Mouse (Mus musculus) heart, embryonic 11.5 days (tissue): ENCODE measurements around the gene Aip. TPM values are rescaled to one million over a fixed set of nuclear protein-coding genes. Genes with fewer than 3 reads are reported as not detected.
"Not testable (repeated sequence)": the region's sequence is repeated elsewhere in the genome, so short reads cannot be mapped to it uniquely, and the experiment has no call there.

Experiments
- ATAC-seq: fragments of 200-750 bp; cut with Nextera tagmentation; replicated peaks from 2 replicates; pipeline ENCODE4 v1.8.0; 2017; ENCODE audit warnings: moderate library complexity; ENCODE audit not compliant: insufficient number of reproducible peaks, low FRiP score, low TSS enrichment
- H3K27ac ChIP-seq: fragments of 300-500 bp; sonication (generic); 2 replicates; pipeline ENCODE4 v1.5.1; 2014; ENCODE audit warnings: mild to moderate bottlenecking, low read depth, low read length
- H3K27me3 ChIP-seq: fragments of 300-500 bp; sonication (generic); 2 replicates; pipeline ENCODE4 v1.6.1; 2014; ENCODE audit warnings: mild to moderate bottlenecking, low read length, mixed read lengths; ENCODE audit not compliant: control insufficient read depth, insufficient read depth
- H3K36me3 ChIP-seq: fragments of 300-500 bp; sonication (generic); 2 replicates; pipeline ENCODE4 v1.6.1; 2014; ENCODE audit warnings: mild to moderate bottlenecking, low read length, moderate library complexity, mixed read lengths; ENCODE audit not compliant: control insufficient read depth, insufficient read depth
- H3K4me1 ChIP-seq: fragments of 300-500 bp; sonication (generic); 2 replicates; pipeline ENCODE4 v1.6.1; 2014; ENCODE audit warnings: low read length; ENCODE audit not compliant: control insufficient read depth, insufficient read depth
- H3K4me2 ChIP-seq: fragments of 300-500 bp; sonication (generic); 2 replicates; pipeline ENCODE4 v1.6.1; 2014; ENCODE audit warnings: mild to moderate bottlenecking, moderate library complexity
- H3K4me3 ChIP-seq: fragments of 300-500 bp; sonication (generic); 2 replicates; pipeline ENCODE4 v1.5.1; 2014; ENCODE audit warnings: low read depth, low read length
- H3K9ac ChIP-seq: fragments of 300-500 bp; sonication (generic); 2 replicates; pipeline ENCODE4 v1.6.1; 2014; ENCODE audit warnings: mild to moderate bottlenecking, low read depth, low read length, moderate library complexity
- H3K9me3 ChIP-seq: fragments of 300-500 bp; sonication (generic); replicated peaks from 2 replicates; pipeline ENCODE4 v1.6.1; 2016; ENCODE audit warnings: low read length; ENCODE audit not compliant: control insufficient read depth
- WGBS: fragments of 180-500 bp; shearing (Covaris S2); extraction: QIAGEN DNeasy Blood & Tissue Kit; methylation state at CpG from one replicate; pipeline ENCODE4 v1.1.7; 2014; ENCODE audit not compliant: insufficient replicate concordance; 5-methylcytosine and 5-hydroxymethylcytosine counted together
- polyA plus RNA-seq: library from polyadenylated mRNA; unstranded; fragments of >200 nt; fragmentation: Nextera tagmentation; extraction: Ambion mirVana; gene quantifications from 2 replicates; pipeline ENCODE4 v1.2.1, GENCODE M21; 2014

Aip gene
- polyA plus RNA-seq, 1 experiment from 2014 or later: 91.4 TPM

DNA sequence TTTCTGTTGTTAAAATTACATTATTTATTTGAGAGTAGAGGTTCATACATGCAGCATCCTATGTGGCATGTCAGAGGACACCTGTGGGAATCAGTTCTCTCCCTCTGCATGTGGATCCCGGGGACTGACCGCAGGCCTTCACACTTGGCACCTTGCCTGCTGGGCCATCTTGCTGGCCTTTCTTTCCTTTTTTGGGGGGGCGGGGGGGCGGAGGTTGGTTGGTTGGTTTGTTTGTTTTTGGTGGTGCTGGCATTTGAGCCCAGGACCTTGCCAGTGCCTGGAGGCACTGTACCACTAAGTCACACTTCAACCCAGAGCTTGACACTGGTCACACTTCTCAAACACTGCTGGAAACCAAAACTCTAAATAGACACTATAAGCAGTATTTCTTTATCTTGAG lies 8.7 kb upstream of the Aip start:
- no peak for ATAC-seq
- WGBS: 79% methylated on average over 4 of the region's 4 CpGs
- Histone ChIP-seq H3K9me3 (no peaks in the 10 kb centered on the region), H3K27ac (no peak overlapping the region), H3K36me3 (peaks cover 10% of the 10 kb centered on the region), H3K27me3 (no peaks in the 10 kb centered on the region), H3K4me3 (no peak overlapping the region), H3K4me2 (no peak overlapping the region), H3K4me1 (peaks cover 5% of the 10 kb centered on the region; the same call in 1 of the 2 replicates), H3K9ac (no peak overlapping the region)

DNA sequence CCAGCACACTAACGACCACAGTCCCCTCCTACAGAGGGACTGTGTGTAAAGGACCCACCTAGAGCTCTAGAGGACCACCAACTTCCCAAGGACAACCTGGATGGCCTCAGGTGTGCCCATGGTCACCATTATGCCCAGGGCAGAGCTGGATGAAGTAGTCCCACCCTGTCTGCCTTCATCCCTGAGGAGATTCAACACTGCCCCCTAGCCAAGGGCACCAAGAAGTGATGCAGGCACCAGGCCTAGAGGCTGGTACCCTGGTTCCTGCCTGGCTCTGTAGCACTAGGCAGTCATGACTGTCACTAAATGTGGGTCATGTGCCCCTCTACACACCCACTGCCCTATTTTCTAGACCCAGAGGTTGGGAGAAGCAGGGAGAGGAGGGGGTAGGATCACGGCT lies 6.1 kb upstream of the Aip start:
- Histone ChIP-seq H3K9ac (no peak overlapping the region), H3K4me2 (no peak overlapping the region), H3K36me3 (peaks cover 13% of the 10 kb centered on the region), H3K9me3 (no peaks in the 10 kb centered on the region), H3K4me1 (peaks cover 11% of the 10 kb centered on the region), H3K4me3 (no peak overlapping the region), H3K27me3 (no peaks in the 10 kb centered on the region), H3K27ac (no peak overlapping the region)
- WGBS: 80% methylated on average over 2 of the region's 2 CpGs
- ATAC-seq: no peak

DNA sequence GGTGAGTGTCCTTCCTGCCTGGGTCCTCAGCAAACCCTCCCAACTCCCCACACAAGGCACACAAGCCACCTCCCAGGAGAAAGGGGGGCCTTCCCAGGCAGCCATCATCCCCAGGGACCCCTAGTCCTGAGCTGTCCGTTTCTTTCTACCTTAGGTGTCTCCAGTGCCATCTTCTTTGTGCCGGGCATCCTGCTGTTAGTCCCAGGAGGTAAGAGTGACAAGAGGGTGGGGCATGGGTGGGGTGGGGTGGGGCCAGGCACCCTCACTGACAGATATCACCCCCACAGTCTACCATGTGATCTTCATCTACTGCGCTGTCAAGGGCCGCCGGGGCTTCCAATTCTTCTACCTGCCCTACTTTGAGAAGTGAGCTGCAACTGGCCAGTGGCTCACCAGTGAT lies 5.4 kb upstream of the Aip start:
- no peak for ATAC-seq
- H3K27me3 ChIP-seq: no peaks in the 10 kb centered on the region
- 80% methylated on average over 5 of the region's 5 CpGs for WGBS
- no peak overlapping the region for H3K4me3 ChIP-seq
- no peak overlapping the region for H3K9ac ChIP-seq
- peaks cover 15% of the 10 kb centered on the region for H3K4me1 ChIP-seq
- peaks cover 13% of the 10 kb centered on the region for H3K36me3 ChIP-seq
- H3K27ac ChIP-seq: no peak overlapping the region
- no peaks in the 10 kb centered on the region for H3K9me3 ChIP-seq
- peak overlapping the region; percentile 31 for H3K4me2 ChIP-seq

DNA sequence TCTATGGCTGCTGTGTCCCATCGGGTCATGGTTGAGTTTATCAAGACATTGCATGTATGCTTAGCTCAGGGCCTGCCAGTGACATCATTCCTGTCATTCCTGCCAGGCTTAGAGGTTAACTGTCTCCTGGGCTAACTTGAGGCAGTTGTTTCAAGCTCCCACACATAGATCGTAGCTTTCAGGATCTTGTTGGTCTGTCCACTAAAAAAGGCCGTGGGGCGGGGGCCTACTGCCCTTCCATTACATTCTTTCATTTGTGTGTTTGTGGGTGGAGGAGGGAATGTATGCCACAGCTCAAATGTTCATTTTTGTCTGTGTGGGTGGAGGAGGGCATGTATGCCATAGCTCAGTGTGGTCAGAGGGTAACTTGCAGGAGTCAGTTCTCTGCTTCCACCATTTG lies 4.4 kb upstream of the Aip start:
- no peak overlapping the region for H3K4me2 ChIP-seq
- WGBS: 74% methylated on average over 4 of the region's 4 CpGs
- H3K27me3 ChIP-seq: no peaks in the 10 kb centered on the region
- no peak overlapping the region; the same call in 1 of the 2 replicates for H3K27ac ChIP-seq
- H3K9me3 ChIP-seq: no peaks in the 10 kb centered on the region
- no peak overlapping the region for H3K4me3 ChIP-seq
- H3K9ac ChIP-seq: no peak overlapping the region
- ATAC-seq: no peak
- peaks cover 16% of the 10 kb centered on the region for H3K4me1 ChIP-seq
- peaks cover 13% of the 10 kb centered on the region for H3K36me3 ChIP-seq

DNA sequence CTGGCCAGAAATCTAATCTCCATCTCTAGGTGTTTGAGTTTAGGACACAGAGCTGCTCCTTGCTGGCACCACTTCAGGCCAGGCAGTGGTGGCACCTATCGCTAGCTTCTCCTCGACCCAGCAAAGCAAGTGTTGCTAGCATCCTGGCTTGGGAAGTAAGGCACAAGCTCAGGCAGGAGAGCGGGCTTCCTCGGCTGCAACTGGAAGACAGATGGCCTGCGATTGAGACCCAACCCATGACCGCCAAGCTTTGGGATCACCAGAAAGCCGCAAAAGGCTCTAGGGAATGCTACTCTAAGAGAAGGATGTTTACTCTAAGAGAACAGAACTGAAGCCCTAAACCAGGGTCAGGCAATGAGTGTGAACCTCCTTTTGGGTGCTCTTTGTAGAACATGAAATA lies 3.8 kb upstream of the Aip start:
- no peak overlapping the region for H3K9ac ChIP-seq
- H3K27me3 ChIP-seq: no peaks in the 10 kb centered on the region
- no peak overlapping the region for H3K4me2 ChIP-seq
- peaks cover 13% of the 10 kb centered on the region for H3K36me3 ChIP-seq
- ATAC-seq: no peak
- H3K9me3 ChIP-seq: no peaks in the 10 kb centered on the region
- peaks cover 18% of the 10 kb centered on the region for H3K4me1 ChIP-seq
- WGBS: 94% methylated on average over 7 of the region's 7 CpGs
- H3K27ac ChIP-seq: no peak overlapping the region
- no peak overlapping the region for H3K4me3 ChIP-seq

DNA sequence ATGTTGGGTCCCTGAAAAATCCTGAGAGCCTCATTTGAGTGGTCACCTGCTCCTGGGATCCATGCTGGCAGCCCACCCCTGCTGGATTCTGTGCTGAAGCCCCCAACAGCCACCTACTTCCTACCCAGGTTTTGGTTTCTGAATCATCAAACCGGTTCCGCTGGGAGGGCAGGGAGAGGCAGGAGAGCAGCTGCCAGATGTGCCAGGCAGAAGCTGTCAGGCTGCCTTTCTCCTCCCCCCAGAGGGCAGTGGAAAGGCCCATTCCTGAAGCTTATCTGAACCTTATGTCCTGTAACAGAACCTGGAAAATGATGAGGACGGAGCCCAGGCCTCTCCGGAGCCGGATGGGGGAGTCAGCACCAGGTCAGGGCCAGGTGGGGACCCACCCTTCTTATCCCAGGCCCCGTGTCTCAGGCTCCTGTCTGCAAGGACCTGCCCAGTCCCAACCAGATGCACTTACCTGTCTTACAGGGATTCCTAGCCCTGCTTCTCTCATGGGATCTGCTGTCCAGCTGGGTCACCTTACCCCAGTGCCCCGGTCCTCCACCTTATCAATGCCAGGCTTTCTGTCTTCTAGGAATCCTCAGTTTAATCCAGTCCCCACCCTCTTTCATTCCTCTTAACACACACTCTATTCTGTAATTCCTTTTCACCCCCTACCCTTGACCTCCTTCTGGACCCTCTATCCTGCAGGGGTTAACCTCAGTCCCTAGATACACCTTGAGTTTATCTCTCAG lies 1.3 kb upstream of the Aip start:
- H3K27ac ChIP-seq: no peak overlapping the region
- ATAC-seq: no peak
- peaks cover 18% of the 10 kb centered on the region for H3K4me1 ChIP-seq
- 65% methylated on average over 7 of the region's 7 CpGs for WGBS
- H3K27me3 ChIP-seq: no peaks in the 10 kb centered on the region
- H3K36me3 ChIP-seq: peaks cover 6% of the 10 kb centered on the region
- H3K9me3 ChIP-seq: no peaks in the 10 kb centered on the region
- H3K9ac ChIP-seq: peak overlapping the region; percentile 78
- peak overlapping the region; percentile 79 for H3K4me3 ChIP-seq
- H3K4me2 ChIP-seq: peak overlapping the region; percentile 72

DNA sequence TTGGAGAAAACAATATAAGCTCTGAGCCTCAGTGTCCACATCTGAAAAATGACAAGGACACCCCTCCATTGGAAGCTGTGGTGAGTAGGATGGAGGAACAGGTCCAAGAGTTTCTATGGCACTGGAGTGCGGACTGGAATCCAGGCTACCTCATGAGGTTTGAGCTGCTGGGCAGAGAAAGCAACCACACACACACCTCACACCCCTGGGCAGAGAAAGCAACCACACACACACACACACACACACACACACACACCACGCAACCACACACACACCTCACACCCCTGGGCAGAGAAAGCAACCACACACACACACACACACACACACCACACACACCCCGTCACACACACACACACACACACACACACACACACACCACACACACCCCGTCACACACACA lies 390 bp downstream of the Aip start:
- Histone ChIP-seq H3K4me2 (peak overlapping the region; percentile 72), H3K9ac (peak overlapping the region; percentile 78; the same call in 1 of the 2 replicates), H3K4me1 (peaks cover 25% of the 10 kb centered on the region), H3K4me3 (peak overlapping the region; percentile 79)
- 25% methylated on average over 3 of the region's 4 CpGs for WGBS
- H3K27me3 ChIP-seq, H3K36me3 ChIP-seq, H3K27ac ChIP-seq, H3K9me3 ChIP-seq: not testable (repeated sequence)
- peak; percentile 3 for ATAC-seq

DNA sequence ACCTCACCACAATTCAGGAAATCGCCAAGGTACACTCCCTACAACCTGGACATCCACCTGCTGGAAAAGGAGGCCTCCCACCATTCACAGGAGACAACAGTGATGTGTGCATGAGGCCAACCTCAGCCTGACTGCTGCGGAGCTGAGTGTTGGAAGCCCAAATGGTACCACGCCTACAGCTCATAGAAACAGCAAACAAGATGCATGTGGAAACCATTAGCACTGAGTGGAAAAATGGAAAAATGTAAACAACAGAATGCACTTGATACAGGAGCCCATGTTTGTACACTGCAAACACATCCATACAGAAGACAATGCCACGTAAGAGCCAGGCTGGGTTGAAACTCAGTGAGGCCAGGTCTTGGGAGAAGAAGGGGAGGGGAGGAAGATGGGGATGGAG lies 1.2 kb downstream of the Aip start:
- Histone ChIP-seq H3K4me2 (no peak overlapping the region), H3K9ac (0 out of 2 replicates have a peak overlapping the region, but pooled peaks have one; percentile 4), H3K4me1 (peaks cover 21% of the 10 kb centered on the region), H3K27ac (no peak overlapping the region), H3K9me3 (no peaks in the 10 kb centered on the region), H3K27me3 (no peaks in the 10 kb centered on the region), H3K4me3 (no peak overlapping the region), H3K36me3 (peaks cover 4% of the 10 kb centered on the region)
- WGBS: 79% methylated on average over 4 of the region's 4 CpGs
- no peak for ATAC-seq
